Mouse (Mus musculus): ENCODE results near the gene Nudt3.
"Not testable (repeated sequence)": the region's sequence is repeated elsewhere in the genome, so short reads cannot be mapped to it uniquely, and the experiment has no call there.

DNA sequence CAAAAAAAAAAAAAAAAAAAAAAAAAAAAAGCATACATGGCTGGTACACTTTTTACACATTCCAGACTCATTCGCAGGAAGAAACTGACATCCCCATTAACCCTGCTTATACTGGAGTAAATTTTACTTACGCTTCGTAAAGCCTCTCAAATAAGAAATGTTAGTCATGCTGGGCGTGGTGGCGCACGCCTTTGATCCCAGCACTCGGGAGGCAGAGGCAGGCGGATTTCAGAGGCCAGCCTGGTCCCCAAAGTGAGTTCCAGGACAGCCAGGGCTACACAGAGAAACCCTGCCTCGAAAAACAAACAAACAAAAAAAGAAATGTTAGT, 12.2 kb upstream of the Nudt3 start:
- TF ChIP-seq EP300, CTCF (IDR thresholded peaks at IDR 0.05): not testable (repeated sequence)
